Mouse (Mus musculus) liver, adult 2 months (tissue): ENCODE results near the gene Olfr1110.

Experiments used
- CTCF ChIP-seq: fragments of 200-500 bp; IDR thresholded peaks from 2 replicates; pipeline ENCODE4 v1.5.1; 2011; ENCODE audit warnings: low read depth, low read length, control low read depth
- POLR2A ChIP-seq: fragments of 200-500 bp; IDR thresholded peaks from 2 replicates; pipeline ENCODE4 v1.6.1; 2011; ENCODE audit warnings: low read length, control low read depth; ENCODE audit not compliant: insufficient read depth; ENCODE audit errors: extremely low read depth

- TF ChIP-seq CTCF (no peak), POLR2A (no peak)
These were observed 47.4 kb upstream of the Olfr1110 start, which contains the start of gene Olfr1112 for GRCm38 (mm10) chr2:87187498-87187897.
